Mouse (Mus musculus) thymus, postnatal 4 days (tissue): ENCODE results near the gene Tll2.

Experiments used
- DNase-seq: peaks from one replicate; pipeline ENCODE4 v3.0.0; 2021

Tll2 gene

GRCm38 (mm10) chr19:41206811-41207344, at the start of gene Tll2:
Gene Tll2, minus strand, starts transcription at chr19:41206835.
- peak; percentile 52 for DNase-seq

- DNase-seq, result no peak
Measured at GRCm38 (mm10) chr19:41254584-41254983, 47.9 kb upstream of the Tll2 start.

- DNase-seq, result no peak
Measured at GRCm38 (mm10) chr19:41248968-41249367, 42.3 kb upstream of the Tll2 start.

GRCm38 (mm10) chr19:41248271-41248670, 41.6 kb upstream of the Tll2 start:
- no peak for DNase-seq

- DNase-seq, result no peak
Measured at GRCm38 (mm10) chr19:41246271-41246670, 39.6 kb upstream of the Tll2 start.

- peak; percentile 77 for DNase-seq
Measured at GRCm38 (mm10) chr19:41244581-41244980, 37.9 kb upstream of the Tll2 start.

- DNase-seq, result no peak
Measured at GRCm38 (mm10) chr19:41241997-41242396, 35.4 kb upstream of the Tll2 start.

- no peak for DNase-seq
Measured at GRCm38 (mm10) chr19:41233698-41234097, 27.1 kb upstream of the Tll2 start.

- no peak for DNase-seq
Measured at GRCm38 (mm10) chr19:41208326-41208725, 1.7 kb upstream of the Tll2 start.

- DNase-seq, result no peak
Measured at GRCm38 (mm10) chr19:41206041-41206810, 409 bp downstream of the Tll2 start.

- no peak for DNase-seq
Measured at GRCm38 (mm10) chr19:41204159-41205081, 2.2 kb downstream of the Tll2 start.

- DNase-seq, result no peak
Measured at GRCm38 (mm10) chr19:41197606-41198005, 9.0 kb downstream of the Tll2 start.

GRCm38 (mm10) chr19:41193379-41193778, 13.3 kb downstream of the Tll2 start:
- DNase-seq, result no peak

GRCm38 (mm10) chr19:41192953-41193352, 13.7 kb downstream of the Tll2 start:
- DNase-seq, result no peak

- DNase-seq, result no peak
Measured at GRCm38 (mm10) chr19:41191724-41192123, 14.9 kb downstream of the Tll2 start.

- no peak for DNase-seq
Measured at GRCm38 (mm10) chr19:41190876-41191434, 15.7 kb downstream of the Tll2 start.

GRCm38 (mm10) chr19:41177331-41177730, 29.3 kb downstream of the Tll2 start:
- DNase-seq, result no peak

- DNase-seq, result no peak
Measured at GRCm38 (mm10) chr19:41176881-41177280, 29.8 kb downstream of the Tll2 start.

- DNase-seq, result no peak
Measured at GRCm38 (mm10) chr19:41165914-41166235, 40.8 kb downstream of the Tll2 start.

GRCm38 (mm10) chr19:41165144-41165913, 41.3 kb downstream of the Tll2 start:
- no peak for DNase-seq

GRCm38 (mm10) chr19:41164447-41165095, 42.1 kb downstream of the Tll2 start:
- DNase-seq, result no peak

GRCm38 (mm10) chr19:41160388-41160787, 46.2 kb downstream of the Tll2 start:
- no peak for DNase-seq
